Mouse (Mus musculus) brain, embryonic 14.5 days (tissue): Measurements from ENCODE around the gene Sbk2.

Source experiments
- CTCF ChIP-seq: fragments of 200-500 bp; IDR thresholded peaks from 2 replicates; pipeline ENCODE4 v1.5.1; 2012; ENCODE audit warnings: inconsistent platforms, mild to moderate bottlenecking, moderate library complexity, borderline replicate concordance; ENCODE audit not compliant: insufficient read depth, insufficient read length; ENCODE audit errors: extremely low read depth
- POLR2A ChIP-seq: fragments of 200-500 bp; IDR thresholded peaks from 2 replicates; pipeline ENCODE4 v1.6.1; 2012; ENCODE audit warnings: mild to moderate bottlenecking, inconsistent platforms, borderline replicate concordance; ENCODE audit not compliant: poor library complexity, insufficient read depth, insufficient read length, severe bottlenecking; ENCODE audit errors: extremely low read depth

GRCm38 (mm10) chr7:4919096-4919495 lies 45.1 kb downstream of the Sbk2 start:
- TF ChIP-seq CTCF (no peak), POLR2A (no peak)
